Mouse (Mus musculus): ENCODE results near the gene Acbd5.

- TF ChIP-seq POLR2A (IDR thresholded peaks at IDR 0.05; ENCODE audit: control insufficient read depth, low read depth, low read length) (no peak), CTCF (IDR thresholded peaks at IDR 0.05; ENCODE audit: control insufficient read depth, insufficient read depth, insufficient replicate concordance, low read depth, low read length) (no peak)
Observed at GRCm38 (mm10) chr2:23030631-23031030, 37.3 kb upstream of the Acbd5 start.

Measured in testis, adult 2 months (tissue).